Mouse (Mus musculus) regulatory T cell (primary cell): Measurements from ENCODE around the gene Crygc.
"Not testable (repeated sequence)": the region's sequence is repeated elsewhere in the genome, so short reads cannot be mapped to it uniquely, and the experiment has no call there.

Source experiments
- in situ Hi-C: fragments of 300-600 bp; cut with MboI, MseI; formaldehyde crosslinking; loops from one replicate; pipeline ENCODE4 v1.15.1; 2025; ENCODE audit warnings: high pct_unique_total_duplicates

Crygc gene

DNA sequence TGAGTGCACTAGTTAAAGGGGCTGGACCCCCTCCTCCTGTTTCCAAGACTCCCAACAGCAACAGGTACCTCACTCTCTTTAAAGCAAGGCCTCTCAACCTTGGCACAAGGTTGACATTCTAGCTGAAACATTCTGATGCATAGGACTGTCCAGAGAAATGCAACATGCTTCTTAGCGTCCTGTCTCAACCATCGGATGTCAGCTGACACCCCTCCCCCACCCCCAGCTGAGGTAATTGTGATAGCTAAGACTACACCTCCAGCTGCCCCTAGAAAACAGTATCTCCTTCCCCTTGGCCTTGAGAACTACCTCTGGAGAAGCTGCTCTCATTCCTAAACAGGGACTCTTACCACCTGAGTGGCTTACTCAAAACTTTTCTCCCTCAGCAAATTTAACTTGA, 21.3 kb downstream of the Crygc start:
- in situ Hi-C loops = no loop called here

GRCm38 (mm10) chr1:65051696-65052095, 21.8 kb downstream of the Crygc start:
- in situ Hi-C loops = no loop called here

- in situ Hi-C loops = not testable (repeated sequence)
Measured at GRCm38 (mm10) chr1:65050952-65051351, 22.5 kb downstream of the Crygc start, which contains the start of gene Cryge. Gene Cryge, minus strand, starts transcription at chr1:65051149.

- in situ Hi-C loops = no loop called here
Measured at GRCm38 (mm10) chr1:65048781-65049180, 24.7 kb downstream of the Crygc start.

GRCm38 (mm10) chr1:65046401-65047109, 26.9 kb downstream of the Crygc start:
- in situ Hi-C loops = no loop called here

GRCm38 (mm10) chr1:65043433-65043832, 30.1 kb downstream of the Crygc start:
- in situ Hi-C loops = no loop called here

- in situ Hi-C loops = no loop called here
Measured at GRCm38 (mm10) chr1:65041837-65042236, 31.7 kb downstream of the Crygc start.

DNA sequence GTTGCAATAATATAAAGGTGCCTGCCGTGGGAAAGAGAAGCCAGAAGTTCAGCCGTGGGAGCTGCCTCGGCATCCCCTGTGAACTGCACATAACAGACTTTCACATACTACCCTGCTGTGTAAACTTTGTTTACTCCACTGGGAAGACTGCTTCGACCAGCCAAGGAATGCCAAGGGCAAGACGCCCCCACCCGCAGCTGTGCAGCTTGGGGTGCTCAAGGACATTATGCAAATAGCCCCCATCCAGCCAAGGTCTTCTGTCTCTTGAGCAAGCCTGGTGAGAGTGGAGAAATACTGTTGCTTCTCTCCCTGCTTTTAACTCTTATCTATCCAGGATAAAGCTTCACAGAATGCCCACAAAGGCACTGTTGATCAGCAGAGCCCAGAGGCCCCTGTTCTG, 32.7 kb downstream of the Crygc start:
- in situ Hi-C loops = no loop called here

DNA sequence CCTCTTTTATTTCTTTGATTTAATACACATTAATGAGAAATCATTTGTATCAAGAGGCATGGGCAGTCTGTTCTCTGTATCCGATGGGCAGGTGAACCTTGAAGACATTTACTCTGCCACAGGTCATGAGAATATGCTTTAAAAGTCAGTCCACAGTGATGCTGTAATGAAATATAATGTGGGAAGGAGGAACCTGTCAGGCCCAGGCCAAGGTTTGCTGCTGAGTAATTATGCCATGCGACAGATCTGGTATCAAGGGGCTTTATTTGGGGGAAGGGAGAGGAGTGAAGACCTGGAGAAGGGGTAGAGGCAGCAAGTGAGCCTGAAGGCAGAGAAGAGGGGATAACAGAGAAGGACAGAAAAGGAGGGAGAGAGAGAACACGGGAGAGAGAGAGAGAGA, 33.8 kb downstream of the Crygc start:
- in situ Hi-C loops = no loop called here

GRCm38 (mm10) chr1:65037542-65037941, 35.9 kb downstream of the Crygc start:
- in situ Hi-C loops = no loop called here

- in situ Hi-C loops = no loop called here
Measured at GRCm38 (mm10) chr1:65035513-65035912, 38.0 kb downstream of the Crygc start.

- in situ Hi-C loops = no loop called here
Measured at GRCm38 (mm10) chr1:65032641-65033040, 40.8 kb downstream of the Crygc start, which contains the start of gene Akr1cl. Gene Akr1cl, minus strand, starts transcription at chr1:65032759.

DNA sequence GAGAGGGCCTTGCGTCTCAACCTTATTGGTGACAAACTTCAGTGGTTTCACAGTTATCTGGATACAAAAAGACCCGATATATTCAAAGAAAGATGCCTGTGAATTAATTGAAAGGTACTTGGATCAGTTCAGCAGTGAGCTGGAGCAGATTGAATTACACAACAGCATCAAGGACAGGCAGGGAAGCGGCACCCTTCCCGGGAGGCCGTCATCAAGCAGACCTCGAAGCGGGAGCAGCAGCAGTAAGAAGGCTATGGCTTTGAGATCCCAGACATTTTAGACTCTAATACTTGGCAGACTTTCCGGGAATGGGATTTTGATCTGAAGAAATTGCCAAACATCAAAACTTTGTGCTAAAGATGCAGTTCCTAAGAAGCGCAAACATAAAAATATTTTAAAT, 45.3 kb downstream of the Crygc start:
- in situ Hi-C loops = no loop called here
